Mouse (Mus musculus) B cell, adult 62 days (primary cell): ENCODE results near the gene Olfr612. TPM values are rescaled to one million over a fixed set of nuclear protein-coding genes. Genes with fewer than 3 reads are reported as not detected.

Source experiments
- total RNA-seq: library from RNA; stranded (reverse); gene quantifications from 4 replicates; pipeline ENCODE4 v1.2.4, GENCODE M21; 2023

Olfr612 gene
- total RNA-seq = not detected in 4 replicates

DNA sequence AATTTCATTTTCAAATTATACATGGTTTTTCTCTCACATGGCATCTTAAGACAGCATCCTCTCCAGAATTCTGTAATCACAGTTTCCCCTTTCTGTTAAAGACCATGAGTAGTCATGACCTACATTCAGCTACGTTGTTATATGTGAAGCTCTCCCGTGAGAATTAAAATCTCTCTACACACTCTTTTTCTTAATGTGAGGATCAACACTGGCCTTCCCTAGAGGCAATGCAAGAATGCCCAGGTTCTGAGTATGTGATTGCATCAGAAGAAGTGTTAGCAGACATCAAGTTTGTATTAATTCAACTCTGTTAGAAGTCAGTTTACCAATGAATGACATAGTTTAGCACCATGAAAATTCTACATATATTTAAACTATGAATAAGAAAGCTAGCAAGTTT lies at the start of gene Olfr612:
Olfr612 (minus strand) TSS at position 101 of the 400 bp plus-strand sequence.

DNA sequence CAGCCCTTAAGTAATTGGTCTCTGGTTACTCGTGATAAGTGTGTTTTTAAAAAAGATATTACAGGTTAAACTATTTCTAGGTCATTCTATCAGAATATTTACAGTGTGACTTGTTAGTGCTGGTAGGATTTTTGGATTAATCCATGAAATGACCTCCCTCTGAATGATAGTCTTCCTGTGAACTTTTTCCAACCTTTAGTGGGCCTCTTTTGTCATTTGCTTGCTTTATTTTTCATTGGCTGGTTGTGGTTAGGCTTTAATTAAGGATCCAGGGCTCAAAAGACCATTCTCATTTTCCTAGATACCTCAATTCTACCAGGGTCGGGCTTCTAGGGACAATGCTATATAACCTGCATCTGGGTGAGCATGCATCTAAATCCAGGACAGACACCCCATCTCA lies 47.3 kb upstream of the Olfr612 start, which contains the start of gene Olfr618:
Olfr618 (plus strand) TSS at position 301 of the 400 bp plus-strand sequence.

DNA sequence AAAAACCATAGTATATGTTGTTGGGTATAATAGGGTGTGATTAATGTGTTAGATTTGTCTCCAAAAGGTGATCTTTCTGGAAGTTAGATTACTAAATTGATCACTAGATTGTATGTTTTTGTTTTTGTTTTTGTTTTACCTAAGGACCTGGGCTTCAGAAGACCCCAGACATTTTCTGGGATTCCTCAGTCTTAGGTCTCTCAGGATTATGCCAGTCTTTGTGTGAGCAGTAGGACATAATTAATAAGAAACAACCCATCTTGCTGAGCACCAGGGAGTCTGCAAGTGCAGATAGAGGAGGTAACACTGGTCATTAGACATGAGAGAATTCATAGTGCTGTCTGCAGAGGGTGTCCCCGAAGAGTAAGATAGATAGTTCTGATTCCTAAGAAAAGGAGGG lies 30.2 kb upstream of the Olfr612 start, which contains the start of gene Olfr617:
Olfr617 (plus strand) TSS at position 301 of the 400 bp plus-strand sequence.

DNA sequence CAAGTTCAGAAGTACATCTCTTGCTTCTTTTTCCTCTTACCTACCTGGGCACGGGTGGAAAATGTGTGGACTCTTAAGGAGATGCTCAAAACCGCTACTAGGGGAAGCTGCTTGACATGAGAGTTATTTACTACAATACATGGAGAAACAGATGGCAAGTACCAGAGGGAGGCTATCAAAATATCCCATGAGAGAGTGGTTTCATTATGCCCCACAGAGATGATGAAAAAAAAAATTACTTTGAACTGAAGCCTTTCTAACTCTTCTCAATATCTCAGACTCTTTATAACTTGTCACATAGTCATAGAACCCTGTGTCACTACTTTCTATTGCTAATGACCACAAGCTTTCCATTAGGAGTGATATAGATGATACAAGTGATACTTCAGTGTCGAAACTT lies 26.5 kb upstream of the Olfr612 start, which contains the start of gene Olfr616:
Olfr616 (minus strand) TSS at position 101 of the 400 bp plus-strand sequence.

DNA sequence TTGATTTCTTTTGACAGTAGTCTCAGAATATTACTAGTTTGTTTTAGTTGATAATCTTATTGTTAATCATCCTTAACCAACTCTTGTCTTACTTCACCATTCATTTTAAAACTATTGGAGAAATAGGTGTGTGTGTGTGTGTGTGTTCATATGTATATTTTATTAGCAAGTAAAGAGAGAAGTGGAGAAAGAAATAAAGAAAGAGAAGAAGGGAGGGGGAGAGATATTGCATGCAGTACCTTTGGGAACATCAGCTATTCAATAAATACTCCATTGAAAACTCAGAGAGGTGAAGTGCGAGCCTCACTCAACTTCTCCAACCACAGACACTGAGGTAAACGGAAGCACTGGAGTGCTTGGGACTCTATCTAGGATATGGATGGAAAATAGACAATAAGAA lies 13.3 kb upstream of the Olfr612 start, which contains the start of gene Olfr615:
Olfr615 (plus strand) TSS at position 301 of the 400 bp plus-strand sequence.

DNA sequence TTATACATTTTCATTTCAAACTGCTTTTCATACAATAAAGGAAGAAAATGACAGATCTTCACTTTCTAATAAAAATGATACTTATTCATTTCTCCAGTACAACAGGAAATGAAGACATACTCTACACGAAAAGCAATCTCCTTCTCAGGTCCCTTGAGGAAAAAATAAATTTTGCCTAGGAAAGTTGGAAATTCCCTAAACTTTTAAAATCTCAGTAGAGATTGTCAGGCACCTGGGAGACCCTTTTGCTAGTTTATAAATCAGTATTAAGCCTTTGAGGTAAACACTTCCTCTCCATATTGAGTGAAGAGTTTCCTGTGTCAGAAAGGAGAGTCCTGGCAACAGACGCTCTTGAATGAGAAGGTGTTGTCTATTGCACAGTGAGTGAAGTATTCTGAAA lies 5.3 kb upstream of the Olfr612 start, which contains the start of gene Olfr613:
Olfr613 (plus strand) TSS at position 301 of the 400 bp plus-strand sequence.

DNA sequence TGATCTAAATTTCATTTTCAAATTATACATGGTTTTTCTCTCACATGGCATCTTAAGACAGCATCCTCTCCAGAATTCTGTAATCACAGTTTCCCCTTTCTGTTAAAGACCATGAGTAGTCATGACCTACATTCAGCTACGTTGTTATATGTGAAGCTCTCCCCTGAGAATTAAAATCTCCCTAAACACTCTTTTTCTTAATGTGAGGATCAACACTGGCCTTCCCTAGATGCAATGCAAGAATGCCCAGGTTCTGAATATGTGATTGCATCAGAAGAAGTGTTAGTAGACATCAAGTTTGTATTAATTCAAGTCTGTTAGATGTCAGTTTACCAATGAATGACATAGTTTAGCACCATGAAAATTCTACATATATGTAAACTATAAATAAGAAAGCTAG lies 21.8 kb downstream of the Olfr612 start, which contains the start of gene Olfr611:
Olfr611 (minus strand) TSS at position 101 of the 400 bp plus-strand sequence.

DNA sequence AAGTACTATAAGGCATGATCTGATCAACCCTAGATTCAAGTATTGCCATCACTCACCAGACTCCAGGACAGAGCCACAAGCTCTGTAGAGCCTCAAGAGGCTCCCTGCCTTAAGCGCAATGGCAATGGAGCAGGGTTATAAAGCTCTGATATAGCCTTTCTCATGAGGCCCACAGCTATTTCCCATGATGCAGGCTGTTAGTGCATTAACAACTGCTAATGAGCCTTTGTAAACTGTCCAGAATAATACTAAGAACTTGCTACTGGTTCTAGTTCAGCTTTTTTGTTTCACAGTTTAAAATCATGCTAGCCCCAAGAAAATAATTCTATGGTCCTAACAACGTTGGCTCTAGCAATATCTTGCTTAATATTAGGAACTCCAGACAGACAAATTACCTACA lies 30.5 kb downstream of the Olfr612 start, which contains the start of gene Olfr610:
Olfr610 (minus strand) TSS at position 101 of the 400 bp plus-strand sequence.

DNA sequence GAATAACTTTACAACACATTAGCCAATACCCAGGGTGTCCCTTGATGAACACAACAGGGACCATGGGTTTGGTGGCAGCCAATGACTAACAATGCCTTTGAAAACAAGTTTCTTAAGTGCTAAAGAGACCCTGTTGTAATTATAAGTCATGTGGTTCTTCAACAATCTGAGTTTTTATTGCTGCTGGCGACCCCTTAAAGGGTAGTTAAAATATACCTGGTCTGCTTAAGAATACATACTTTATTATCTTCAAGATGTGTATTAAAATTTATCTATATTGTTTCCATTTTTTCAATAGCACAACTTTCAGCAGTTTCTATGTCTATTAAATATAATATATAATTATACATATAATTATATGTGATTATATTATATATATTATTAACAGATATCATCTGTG lies 44.6 kb downstream of the Olfr612 start, which contains the start of gene Olfr609:
Olfr609 (minus strand) TSS at position 101 of the 400 bp plus-strand sequence.

Other genes starting within 250 kb of the Olfr612 start
- gene Olfr596, start 237.1 kb downstream of the Olfr612 start, total RNA-seq = not detected in 4 replicates
- gene Olfr597, start 226.4 kb downstream of the Olfr612 start, total RNA-seq = not detected in 4 replicates
- not detected in 4 replicates for gene Olfr598, start 219.1 kb downstream of the Olfr612 start, total RNA-seq
- gene Olfr599, start 206.8 kb downstream of the Olfr612 start, total RNA-seq = not detected in 4 replicates
- gene Olfr600, start 193.0 kb downstream of the Olfr612 start, total RNA-seq = not detected in 4 replicates
- not detected in 4 replicates for gene Olfr601, start 180.1 kb downstream of the Olfr612 start, total RNA-seq
- not detected in 4 replicates for gene Olfr603, start 156.5 kb downstream of the Olfr612 start, total RNA-seq
- gene Usp17lc, start 127.6 kb downstream of the Olfr612 start, total RNA-seq = not detected in 4 replicates
- gene Olfr605, start 97.3 kb downstream of the Olfr612 start, total RNA-seq = not detected in 4 replicates
- gene Olfr606, start 93.7 kb downstream of the Olfr612 start, total RNA-seq = not detected in 4 replicates
- gene Olfr607, start 78.6 kb downstream of the Olfr612 start, total RNA-seq = not detected in 4 replicates
- not detected in 4 replicates for gene Olfr608, start 72.8 kb downstream of the Olfr612 start, total RNA-seq
- not detected in 4 replicates for gene Olfr609, start 44.7 kb downstream of the Olfr612 start, total RNA-seq
- gene Olfr610, start 30.6 kb downstream of the Olfr612 start, total RNA-seq = not detected in 4 replicates
- gene Olfr611, start 21.9 kb downstream of the Olfr612 start, total RNA-seq = not detected in 4 replicates
- gene Olfr613, start 5.4 kb upstream of the Olfr612 start, total RNA-seq = not detected in 4 replicates
- not detected in 4 replicates for gene Olfr615, start 13.4 kb upstream of the Olfr612 start, total RNA-seq
- not detected in 4 replicates for gene Olfr616, start 26.4 kb upstream of the Olfr612 start, total RNA-seq
- gene Olfr617, start 30.3 kb upstream of the Olfr612 start, total RNA-seq = not detected in 4 replicates
- gene Olfr618, start 47.4 kb upstream of the Olfr612 start, total RNA-seq = not detected in 4 replicates
- not detected in 4 replicates for gene Olfr619, start 57.9 kb upstream of the Olfr612 start, total RNA-seq
- gene Olfr620, start 69.8 kb upstream of the Olfr612 start, total RNA-seq = not detected in 4 replicates
- gene Olfr622, start 100.0 kb upstream of the Olfr612 start, total RNA-seq = not detected in 4 replicates
- gene Olfr623, start 121.0 kb upstream of the Olfr612 start, total RNA-seq = not detected in 4 replicates
- not detected in 4 replicates for gene Olfr624, start 128.5 kb upstream of the Olfr612 start, total RNA-seq
- not detected in 4 replicates for gene Olfr625-ps1, start 140.0 kb upstream of the Olfr612 start, total RNA-seq
- gene Olfr243, start 172.0 kb upstream of the Olfr612 start, total RNA-seq = not detected in 4 replicates
- gene Olfr628, start 187.7 kb upstream of the Olfr612 start, total RNA-seq = not detected in 4 replicates
- not detected in 4 replicates for gene Olfr629, start 202.2 kb upstream of the Olfr612 start, total RNA-seq
- not detected in 4 replicates for gene Olfr630, start 214.6 kb upstream of the Olfr612 start, total RNA-seq
- gene Olfr69, start 228.9 kb upstream of the Olfr612 start, total RNA-seq = not detected in 4 replicates
- not detected in 4 replicates for gene Olfr68, start 237.0 kb upstream of the Olfr612 start, total RNA-seq
- not detected in 4 replicates for gene Olfr67, start 249.1 kb upstream of the Olfr612 start, total RNA-seq